Mouse (Mus musculus): ENCODE data around the gene Foxc2.
A peak's percentile ranks its signal among the peaks of the same experiment; 100 is the strongest.

DNA sequence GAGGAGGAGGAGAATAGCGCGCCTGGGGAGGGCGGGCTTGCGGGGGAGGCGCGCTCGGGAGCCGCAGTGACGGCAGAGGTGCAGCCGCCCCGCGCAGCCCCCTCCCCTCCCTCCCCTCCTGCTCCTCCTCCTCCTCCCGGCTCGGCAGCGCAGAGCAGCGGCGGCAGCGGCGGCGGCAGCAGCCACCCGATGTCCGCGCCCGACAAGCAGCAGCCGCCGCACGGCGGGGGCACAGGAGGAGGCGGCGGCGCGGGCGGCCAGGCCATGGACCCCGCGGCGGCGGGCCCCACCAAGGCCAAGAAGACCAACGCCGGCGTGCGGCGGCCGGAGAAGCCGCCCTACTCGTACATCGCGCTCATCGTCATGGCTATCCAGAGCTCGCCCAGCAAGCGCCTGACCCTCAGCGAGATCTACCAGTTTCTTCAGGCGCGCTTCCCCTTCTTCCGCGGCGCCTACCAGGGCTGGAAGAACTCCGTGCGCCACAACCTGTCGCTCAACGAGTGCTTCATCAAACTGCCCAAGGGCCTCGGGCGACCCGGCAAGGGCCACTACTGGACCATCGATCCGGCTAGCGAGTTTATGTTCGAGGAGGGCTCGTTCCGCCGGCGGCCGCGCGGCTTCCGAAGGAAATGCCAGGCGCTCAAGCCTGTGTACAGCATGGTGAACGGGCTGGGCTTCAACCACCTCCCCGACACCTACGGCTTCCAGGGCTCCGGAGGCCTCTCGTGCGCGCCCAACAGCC is 31.6 kb upstream of the Foxc2 start, which contains the start of gene Foxf1:
- no peak for TF ChIP-seq CTCF (IDR thresholded peaks at IDR 0.05; ENCODE audit: borderline replicate concordance, insufficient read depth, low read length)
- peak; percentile 41; the same call in 1 of the 2 replicates for TF ChIP-seq POLR2A (IDR thresholded peaks at IDR 0.05; ENCODE audit: low read depth, low read length)

Data from embryonic fibroblast, embryonic 13.5 days (primary cell).